Mouse (Mus musculus) G1E (cell line): Measurements from ENCODE around the gene Mras. TPM values are rescaled to one million over a fixed set of nuclear protein-coding genes. Genes with fewer than 3 reads are reported as not detected.

Source experiments
- ATAC-seq: 2 replicates; pipeline ENCODE4 v1.8.0; 2016; ENCODE audit warnings: mild to moderate bottlenecking; ENCODE audit not compliant: insufficient number of reproducible peaks, poor library complexity, low FRiP score, severe bottlenecking; ENCODE audit errors: extremely low read depth
- DNase-seq: peaks from one replicate; pipeline ENCODE4 v3.0.0; 2012; ENCODE audit warnings: low spot score
- H3K27me3 ChIP-seq: 2 replicates; pipeline ENCODE4 v1.6.1; 2012; ENCODE audit warnings: mild to moderate bottlenecking, low read length, inconsistent platforms; ENCODE audit not compliant: insufficient read depth
- H3K36me3 ChIP-seq: replicated peaks from 2 replicates; pipeline ENCODE3; 2012; ENCODE audit warnings: mild to moderate bottlenecking, inconsistent platforms
- H3K4me1 ChIP-seq: 2 replicates; pipeline ENCODE4 v1.6.1; 2012; ENCODE audit warnings: low read depth, low read length, inconsistent platforms, mixed read lengths; ENCODE audit not compliant: insufficient read depth
- H3K4me3 ChIP-seq: 2 replicates; pipeline ENCODE4 v1.5.1; 2012; ENCODE audit warnings: low read depth, mild to moderate bottlenecking, inconsistent platforms, low read length, moderate library complexity, mixed read lengths
- H3K9me3 ChIP-seq: replicated peaks from 2 replicates; pipeline ENCODE4 v1.6.1; 2012; ENCODE audit warnings: inconsistent platforms
- CTCF ChIP-seq: IDR thresholded peaks from 2 replicates; pipeline ENCODE4 v1.5.1; 2012; ENCODE audit warnings: low read depth, low read length, inconsistent platforms, mixed read lengths
- GATA1 ChIP-seq: IDR thresholded peaks from 2 replicates; pipeline ENCODE4 v1.6.1; 2012; ENCODE audit warnings: borderline replicate concordance, low read length, inconsistent platforms, mixed read lengths
- GATA2 ChIP-seq: IDR thresholded peaks from 2 replicates; pipeline ENCODE4 v1.6.1; 2012; ENCODE audit warnings: low read depth, low read length, inconsistent platforms, borderline replicate concordance
- POLR2AphosphoS5 ChIP-seq: IDR thresholded peaks from 2 replicates; pipeline ENCODE4 v1.6.1; 2012; ENCODE audit warnings: low read depth, low read length, inconsistent platforms; ENCODE audit not compliant: insufficient replicate concordance
- TAL1 ChIP-seq: conservative IDR thresholded peaks from 2 replicates; pipeline ENCODE4 v1.6.1; 2012; ENCODE audit warnings: low read depth, low read length, inconsistent platforms, mixed read lengths
- polyA plus RNA-seq: library from polyadenylated mRNA; stranded (reverse); fragments of >175 nt; gene quantifications from 2 replicates; pipeline ENCODE4 v1.2.3, GENCODE M21; 2012
- total RNA-seq, 2 experiments: library from RNA; stranded (forward) in 1 of 2; stranded (reverse) in 1 of 2; fragments of 200-1000 nt in 1 of 2; fragments of >200 nt in 1 of 2; fragmentation: Nextera tagmentation in 1 of 2; gene quantifications; 2 replicates each; pipeline ENCODE4 v1.2.3; 2014 to 2017

The Mras gene
- total and polyA plus RNA-seq, 3 experiments, result 0.12 to 2.1 TPM; not detected in 1

GRCm38 (mm10) chr9:99376591-99377418 lies 60.4 kb downstream of the Mras start:
- Histone ChIP-seq H3K27me3 (peaks cover 40% of the 10 kb centered on the region), H3K9me3 (no peaks in the 10 kb centered on the region), H3K4me3 (no peak overlapping the region), H3K36me3 (no peaks in the 10 kb centered on the region), H3K4me1 (peaks cover 23% of the 10 kb centered on the region)
- peak; percentile 32 for DNase-seq
- peak; percentile 87 for TF ChIP-seq CTCF
- TF ChIP-seq TAL1, result no peak
- ATAC-seq, result no peak

- H3K4me3 ChIP-seq, result no peak overlapping the region
- TF ChIP-seq TAL1, result no peak
- TF ChIP-seq POLR2AphosphoS5, result no peak
- no peak for TF ChIP-seq GATA2
- no peak for TF ChIP-seq CTCF
- no peak for TF ChIP-seq GATA1
- DNase-seq (no peak), ATAC-seq (no peak)
- no peaks in the 10 kb centered on the region for H3K4me1 ChIP-seq
- H3K36me3 ChIP-seq, result no peaks in the 10 kb centered on the region
- H3K9me3 ChIP-seq, result no peaks in the 10 kb centered on the region
- peaks cover 20% of the 10 kb centered on the region for H3K27me3 ChIP-seq
These were observed 68.8 kb downstream of the Mras start for GRCm38 (mm10) chr9:99368431-99368830.

GRCm38 (mm10) chr9:99365906-99366305 lies 71.3 kb downstream of the Mras start:
- no peaks in the 10 kb centered on the region for H3K4me1 ChIP-seq
- H3K4me3 ChIP-seq, result no peak overlapping the region
- no peaks in the 10 kb centered on the region for H3K36me3 ChIP-seq
- TF ChIP-seq TAL1 (no peak), CTCF (no peak), GATA2 (no peak), GATA1 (no peak), POLR2AphosphoS5 (no peak)
- DNase-seq, result no peak
- H3K27me3 ChIP-seq, result peaks cover 26% of the 10 kb centered on the region
- no peaks in the 10 kb centered on the region for H3K9me3 ChIP-seq
- ATAC-seq, result no peak

- no peak for ATAC-seq
These were observed 74.1 kb downstream of the Mras start for GRCm38 (mm10) chr9:99363076-99363475.

GRCm38 (mm10) chr9:99361946-99362345 lies 75.2 kb downstream of the Mras start:
- Histone ChIP-seq H3K36me3 (no peaks in the 10 kb centered on the region), H3K27me3 (peaks cover 39% of the 10 kb centered on the region), H3K4me1 (no peaks in the 10 kb centered on the region), H3K9me3 (no peaks in the 10 kb centered on the region), H3K4me3 (no peak overlapping the region)
- DNase-seq (no peak), ATAC-seq (no peak)
- TF ChIP-seq GATA1, result no peak
- no peak for TF ChIP-seq POLR2AphosphoS5
- TF ChIP-seq CTCF, result no peak
- no peak for TF ChIP-seq TAL1
- TF ChIP-seq GATA2, result no peak

More at GRCm38 (mm10) chr9:99363076-99363475, 74.1 kb downstream of the Mras start:
- no peaks in the 10 kb centered on the region for H3K9me3 ChIP-seq
- H3K4me3 ChIP-seq, result no peak overlapping the region
- H3K36me3 ChIP-seq, result no peaks in the 10 kb centered on the region
- no peaks in the 10 kb centered on the region for H3K4me1 ChIP-seq
- H3K27me3 ChIP-seq, result peaks cover 30% of the 10 kb centered on the region
- no peak for DNase-seq
- TF ChIP-seq TAL1 (no peak), POLR2AphosphoS5 (no peak), GATA2 (no peak), GATA1 (no peak), CTCF (no peak)

- Histone ChIP-seq H3K27me3 (peaks cover 47% of the 10 kb centered on the region), H3K4me3 (no peak overlapping the region), H3K36me3 (no peaks in the 10 kb centered on the region), H3K4me1 (no peaks in the 10 kb centered on the region), H3K9me3 (no peaks in the 10 kb centered on the region)
- TF ChIP-seq TAL1 (no peak), GATA1 (no peak), POLR2AphosphoS5 (no peak), GATA2 (no peak), CTCF (no peak)
- ATAC-seq (no peak), DNase-seq (no peak)
These were observed 78.2 kb downstream of the Mras start for GRCm38 (mm10) chr9:99359012-99359411.
